Mouse (Mus musculus) thymus, postnatal 25 days (tissue): ENCODE data around the gene Sgms2.
A peak's percentile ranks its signal among the peaks of the same experiment; 100 is the strongest.

ENCODE experiments used
- DNase-seq: peaks from one replicate; pipeline ENCODE4 v3.0.0; 2022

Sgms2 gene

DNA sequence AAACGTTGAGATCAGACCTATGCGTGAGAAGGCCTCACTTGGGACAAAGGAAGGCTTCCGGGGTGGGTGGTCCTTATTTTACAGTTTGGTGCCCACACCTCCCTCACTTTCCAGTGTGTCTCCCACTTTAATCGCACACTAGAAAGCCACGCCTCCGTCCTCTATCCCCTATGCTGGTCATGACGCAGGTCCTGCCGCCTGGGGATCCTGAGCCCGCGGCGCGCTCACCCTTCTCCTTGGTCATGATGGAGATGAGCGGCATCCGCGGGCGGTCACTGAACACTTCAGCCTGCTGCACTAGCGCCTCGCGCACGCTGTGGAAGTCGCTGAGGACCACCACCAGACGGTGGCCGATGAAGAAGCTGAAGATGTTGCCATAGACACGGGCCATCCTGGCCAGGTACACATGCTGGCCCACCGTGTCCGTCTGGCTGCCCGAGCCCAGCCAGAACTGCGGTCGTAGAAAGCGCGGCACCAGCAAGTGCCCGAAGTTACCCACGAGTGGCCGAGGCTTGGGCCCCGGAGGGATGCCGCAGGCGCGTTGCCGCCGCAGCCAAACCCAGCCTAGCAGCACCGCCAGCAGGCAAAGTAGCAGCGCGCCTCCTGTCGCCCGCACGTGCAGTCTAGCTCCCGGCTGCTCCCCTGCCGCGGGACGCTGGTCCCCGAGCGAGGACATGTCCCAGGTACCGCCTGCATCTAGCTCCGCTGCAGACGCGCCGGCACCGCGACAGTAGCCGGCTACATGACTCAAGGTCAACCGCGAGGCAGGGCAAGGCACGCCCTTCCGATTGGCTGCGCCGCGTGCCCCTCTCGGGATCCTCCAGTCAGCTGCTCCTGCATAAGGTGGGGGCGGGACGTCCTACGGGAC lies 188.5 kb downstream of the Sgms2 start, which contains the start of gene Cyp2u1:
TSS of gene Cyp2u1 (minus strand) at position 776 of the 868 bp plus-strand sequence.
- peak; percentile 87 for DNase-seq

DNA sequence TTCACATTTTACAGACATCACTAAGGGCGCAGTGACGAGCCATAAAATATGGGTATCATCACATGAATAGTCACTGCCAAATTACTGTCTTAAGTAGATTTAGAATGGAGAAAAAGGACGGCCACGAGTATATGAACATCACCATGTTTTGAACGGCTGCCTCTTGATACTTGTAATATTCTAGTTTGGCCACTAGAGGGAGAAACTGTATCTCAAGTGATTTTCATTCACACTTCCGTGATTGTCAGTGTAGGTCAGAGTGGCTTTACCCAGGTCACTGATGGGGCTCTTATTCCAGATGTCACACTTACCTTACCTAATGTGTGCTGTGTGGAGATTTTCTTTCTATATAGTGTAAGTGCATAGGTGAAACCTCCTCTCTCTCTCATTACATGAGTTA lies 191.3 kb downstream of the Sgms2 start:
- DNase-seq = no peak

DNA sequence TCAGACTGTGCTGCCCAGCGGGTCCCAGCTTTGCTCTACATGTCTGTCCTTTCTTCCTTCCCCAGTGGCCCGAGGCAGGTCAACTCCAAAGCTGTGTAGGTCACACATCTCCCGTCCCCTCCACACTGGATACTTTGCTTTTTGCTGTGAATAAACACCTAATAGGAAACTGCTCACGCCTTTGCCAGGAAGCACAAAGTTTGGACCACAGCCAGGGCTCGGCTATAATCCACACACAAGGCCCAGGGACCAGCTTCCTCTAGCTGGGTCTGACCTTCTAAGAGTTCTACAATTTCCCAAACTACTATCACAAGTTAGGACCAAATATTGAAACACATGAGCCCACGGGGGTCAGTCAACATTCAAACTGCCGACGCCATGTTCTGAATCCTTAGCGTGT lies 192.1 kb downstream of the Sgms2 start:
- DNase-seq = no peak

DNA sequence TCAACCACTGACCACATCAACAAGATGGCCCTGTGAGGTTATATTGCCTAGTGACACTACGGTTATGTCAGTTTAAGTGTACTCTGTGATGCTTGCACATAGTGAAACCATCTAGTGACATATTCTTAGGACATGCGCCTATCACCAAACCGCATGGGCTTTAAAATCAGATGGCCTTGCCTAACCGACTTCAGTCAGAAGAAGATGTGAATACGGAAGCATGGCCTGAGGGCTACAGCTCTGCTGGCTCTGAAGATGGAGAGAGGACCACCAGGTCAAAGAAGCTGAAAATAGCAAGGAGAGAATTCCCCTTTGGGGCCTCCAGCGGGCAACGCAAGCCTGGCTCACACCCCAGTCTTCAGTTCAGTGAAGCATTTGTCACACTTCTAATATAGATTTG lies 194.3 kb downstream of the Sgms2 start:
- no peak for DNase-seq

DNA sequence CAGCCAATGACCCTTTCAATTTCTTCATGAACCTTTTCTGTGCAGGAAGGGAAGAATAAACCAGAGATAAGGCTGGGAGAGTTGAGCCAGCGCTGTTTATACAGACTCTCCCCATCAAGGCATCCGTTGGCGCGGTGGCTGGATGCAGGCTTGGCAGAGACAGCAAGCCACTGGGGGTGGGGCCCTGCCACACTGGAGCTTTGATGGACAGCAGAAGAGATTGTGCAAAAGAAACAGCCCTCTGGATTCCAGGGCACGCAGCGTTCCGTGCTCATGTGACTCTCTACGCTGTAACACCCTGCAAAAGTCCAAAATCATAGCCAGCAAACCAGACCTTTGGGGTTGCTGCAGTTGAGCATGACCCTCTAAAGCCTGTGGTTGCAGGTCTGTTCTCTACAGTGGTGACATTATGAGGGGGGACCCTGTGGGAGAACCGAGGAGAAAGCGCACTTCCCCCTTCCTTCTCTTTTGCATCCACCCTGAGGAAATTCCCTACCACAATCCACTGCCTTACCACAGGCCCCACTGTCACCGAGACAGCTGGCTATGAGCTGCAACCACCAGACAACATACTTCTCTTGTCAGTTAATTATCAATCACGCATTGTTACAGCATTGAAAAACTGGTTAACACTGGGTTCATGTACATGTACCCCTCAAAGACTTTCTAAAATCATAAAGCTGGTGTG lies 195.6 kb downstream of the Sgms2 start:
- no peak for DNase-seq

DNA sequence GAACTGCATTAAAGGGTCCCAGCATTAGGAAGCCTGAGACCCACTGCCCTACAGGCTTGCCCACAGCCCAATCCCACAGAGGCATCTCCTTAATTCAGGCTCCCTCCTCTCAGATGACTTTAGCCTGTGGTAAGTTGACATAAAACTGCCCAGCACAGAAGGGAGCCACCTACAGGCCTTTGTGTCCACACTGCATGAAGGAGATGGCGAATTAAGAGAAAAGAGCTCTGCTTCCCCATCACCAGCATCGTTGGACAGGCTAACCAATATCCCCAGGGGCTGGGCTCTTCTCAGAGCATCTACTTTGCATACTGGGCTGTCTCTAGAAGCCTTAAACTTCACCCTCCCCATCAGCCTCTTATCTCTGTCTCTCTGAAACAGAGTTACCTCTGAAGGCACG lies 196.7 kb downstream of the Sgms2 start:
- DNase-seq = no peak

DNA sequence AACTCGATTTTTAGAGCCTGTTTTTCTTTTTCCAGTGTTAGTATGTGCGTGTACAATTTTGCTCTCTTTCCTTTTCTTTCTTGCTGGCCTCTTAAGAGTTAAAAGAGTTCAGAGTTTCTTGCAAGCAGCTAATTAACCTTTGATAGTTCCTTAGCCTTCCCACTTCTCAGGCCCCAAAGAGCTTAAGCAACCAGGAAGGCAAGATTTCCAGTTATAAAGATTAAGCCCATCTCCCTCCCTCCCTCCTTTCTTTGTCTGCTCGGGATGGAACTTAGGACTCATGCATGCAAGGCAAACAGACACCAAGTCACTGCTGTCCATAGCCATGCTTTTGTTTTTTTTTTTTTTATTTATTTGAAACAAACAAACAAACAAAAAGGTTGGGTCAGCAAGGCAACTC lies 198.3 kb downstream of the Sgms2 start:
- no peak for DNase-seq

DNA sequence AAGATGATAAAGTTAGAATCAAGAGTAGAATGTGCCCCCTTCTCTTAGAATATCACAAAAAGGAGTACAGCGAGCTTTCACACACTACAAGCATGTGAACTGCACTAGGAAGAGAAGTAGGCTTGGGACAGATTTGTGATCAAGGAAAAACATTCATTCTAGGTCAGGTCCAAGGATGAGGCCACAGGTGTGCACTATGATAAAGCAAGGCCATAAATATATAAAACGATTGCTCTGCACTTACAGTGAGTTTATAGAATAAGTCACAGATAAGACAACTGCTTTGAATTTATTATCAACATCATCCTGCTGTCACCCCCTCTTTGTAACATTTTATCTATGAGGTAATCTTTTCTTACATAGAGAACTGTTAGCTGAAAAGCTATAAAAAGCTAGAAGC lies 198.9 kb downstream of the Sgms2 start:
- DNase-seq = no peak

DNA sequence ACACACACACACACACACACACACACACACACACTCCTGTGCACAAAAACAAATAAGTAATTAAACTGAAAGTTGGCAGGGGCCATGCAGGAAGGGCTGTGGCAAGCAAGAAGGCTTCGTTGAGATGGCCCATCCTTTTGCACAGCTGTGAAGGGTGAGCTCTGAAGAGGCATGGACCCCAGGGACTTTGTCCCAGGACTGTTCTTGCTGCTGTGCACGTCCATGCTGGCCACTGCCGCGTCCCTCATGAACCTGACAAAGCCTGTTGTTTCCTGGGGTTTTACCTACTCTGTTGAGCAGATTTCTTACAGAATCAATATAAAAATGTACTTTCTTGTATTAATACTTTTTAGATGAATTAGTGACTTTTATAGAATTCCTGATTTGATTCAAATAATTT lies 199.3 kb downstream of the Sgms2 start:
- no peak for DNase-seq

DNA sequence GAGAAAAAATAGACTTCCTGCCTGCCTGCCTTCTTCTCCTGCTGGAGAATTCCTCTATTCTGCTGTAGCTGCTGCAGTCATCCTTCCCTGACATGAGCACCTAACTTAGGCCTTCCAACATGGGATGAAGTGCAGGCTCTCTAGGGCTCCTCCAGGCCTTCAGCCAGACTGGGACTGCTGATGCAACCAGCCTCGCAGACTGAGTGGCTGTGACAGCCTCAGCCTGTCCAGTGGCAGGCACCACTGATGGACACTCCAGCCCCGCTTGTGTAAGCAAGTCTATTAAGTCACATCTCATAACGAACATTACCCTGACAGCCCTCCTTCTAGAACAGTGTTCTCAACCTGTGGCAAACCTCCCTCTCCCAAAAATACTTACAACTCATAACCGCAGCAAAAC lies 217.1 kb downstream of the Sgms2 start:
- DNase-seq = no peak

DNA sequence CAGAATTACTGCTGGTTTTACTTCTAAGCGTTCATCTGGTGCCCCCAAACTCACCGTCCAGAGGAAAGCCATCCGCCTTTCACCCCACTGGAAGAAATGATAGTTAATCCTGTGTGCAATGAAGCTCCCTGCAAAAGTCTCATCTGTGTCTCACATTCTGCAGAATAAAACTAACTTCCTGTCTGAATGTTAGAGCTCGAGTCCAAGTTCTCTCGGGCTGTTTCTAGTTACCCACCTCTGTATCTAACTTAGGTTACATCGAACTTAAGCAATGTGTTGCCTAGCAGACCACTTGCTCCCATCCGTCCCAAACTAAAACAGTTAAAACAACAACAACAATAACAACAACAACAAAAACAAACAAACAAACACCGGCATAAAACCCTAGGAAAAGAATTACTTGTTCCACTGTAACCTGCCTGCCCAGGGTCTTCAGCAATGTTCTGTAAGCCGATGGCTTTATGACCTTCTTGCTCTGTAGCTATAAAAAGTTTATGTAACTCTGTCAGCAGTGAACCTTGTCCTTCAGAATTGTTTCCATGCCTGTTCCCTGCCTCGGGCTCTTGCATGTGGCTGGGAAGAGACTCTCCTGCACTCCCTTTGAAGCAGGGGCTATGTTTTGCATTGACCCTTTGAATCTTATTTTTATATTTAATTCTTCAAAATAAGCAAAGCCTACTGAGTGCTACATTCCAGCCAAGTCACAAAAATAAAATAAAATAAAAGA lies 218.7 kb downstream of the Sgms2 start:
- DNase-seq = no peak

DNA sequence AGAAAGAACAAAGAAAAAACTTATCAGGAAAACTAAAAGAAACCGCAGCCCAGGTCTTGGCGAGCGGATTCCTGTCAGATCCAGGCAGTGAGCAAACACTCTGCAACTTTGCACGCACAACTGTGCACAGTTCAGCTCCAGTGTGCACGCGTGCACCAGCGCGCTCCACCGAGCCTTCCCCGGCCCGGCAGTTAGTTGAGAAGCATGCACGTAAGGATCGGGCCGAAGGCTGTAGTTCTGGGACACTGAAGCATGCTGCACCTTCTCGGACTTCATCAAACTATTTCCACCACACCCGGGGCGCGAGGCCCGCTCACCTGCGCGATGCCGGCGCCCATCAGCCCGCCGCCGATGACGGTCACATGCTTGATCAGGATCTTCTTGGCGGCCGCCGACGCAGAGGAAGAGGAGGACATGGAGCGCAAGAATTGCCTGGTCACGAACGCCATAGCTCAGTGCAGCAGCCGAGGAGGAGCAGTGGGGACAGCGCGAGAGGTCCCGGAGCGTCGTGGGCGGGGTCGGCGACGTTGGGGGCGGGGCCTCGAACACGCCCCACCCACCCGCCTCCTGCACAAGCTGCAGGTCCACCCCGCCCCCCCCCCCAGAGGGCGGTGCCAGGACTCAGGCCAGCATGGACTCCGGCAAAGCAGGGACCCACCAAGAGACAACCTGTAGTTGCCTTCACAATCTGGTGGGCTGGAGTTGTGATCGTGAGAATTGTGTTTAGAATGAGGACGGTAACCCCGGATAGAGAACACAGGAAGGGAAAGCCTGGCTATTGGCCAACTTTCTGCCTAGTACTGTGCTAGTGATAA lies 219.4 kb downstream of the Sgms2 start, which contains the start of gene Hadh:
TSS of gene Hadh (minus strand) at position 543 of the 815 bp plus-strand sequence.
- peak; percentile 87 for DNase-seq

DNA sequence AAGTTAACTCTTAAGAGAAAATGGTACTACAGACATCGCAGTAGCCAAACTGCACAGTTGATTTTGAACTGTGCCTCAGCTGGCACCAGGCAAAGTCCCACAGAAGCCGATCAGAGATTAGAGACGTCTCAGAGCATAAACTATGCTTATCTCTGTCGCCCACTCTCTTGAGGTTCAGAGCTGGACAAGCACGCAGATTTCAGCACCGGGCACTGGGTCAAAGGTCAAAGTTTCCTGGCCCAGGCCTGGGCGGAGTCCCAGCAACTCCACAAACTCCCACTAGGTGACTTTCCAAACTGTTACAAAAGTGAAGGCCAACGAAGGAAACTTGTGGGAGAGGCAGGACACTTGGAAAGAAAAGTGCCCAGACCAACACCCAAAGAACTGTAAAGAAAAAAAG lies 220.1 kb downstream of the Sgms2 start:
- DNase-seq = peak; percentile 30

DNA sequence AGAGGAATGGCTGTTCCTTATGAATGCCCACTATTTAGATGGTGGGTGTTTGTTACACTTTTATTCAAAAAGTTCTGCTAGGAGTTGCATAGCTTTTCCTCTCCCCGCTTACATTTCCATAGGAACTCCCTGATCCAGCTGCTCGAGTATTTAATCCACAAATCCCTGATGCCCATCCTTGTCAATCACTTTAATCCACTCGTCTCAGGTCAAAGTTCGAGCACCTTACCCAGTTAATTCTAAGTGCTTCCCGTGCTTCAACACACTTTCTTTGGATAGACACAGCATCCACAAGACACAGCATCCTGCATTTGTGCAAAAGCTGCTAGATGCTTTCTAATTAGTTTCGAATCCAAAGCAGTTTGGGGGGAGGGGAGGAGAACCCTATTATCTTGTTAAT lies 220.8 kb downstream of the Sgms2 start:
- no peak for DNase-seq
